Mouse (Mus musculus): ENCODE results near the gene Trim17. TPM values are rescaled to one million over a fixed set of nuclear protein-coding genes. Genes with fewer than 3 reads are reported as not detected.
A peak's percentile ranks its signal among the peaks of the same experiment; 100 is the strongest.

The Trim17 gene
- total and polyA plus RNA-seq, 3 experiments, result 0.11 to 0.12 TPM; not detected in 1

DNA sequence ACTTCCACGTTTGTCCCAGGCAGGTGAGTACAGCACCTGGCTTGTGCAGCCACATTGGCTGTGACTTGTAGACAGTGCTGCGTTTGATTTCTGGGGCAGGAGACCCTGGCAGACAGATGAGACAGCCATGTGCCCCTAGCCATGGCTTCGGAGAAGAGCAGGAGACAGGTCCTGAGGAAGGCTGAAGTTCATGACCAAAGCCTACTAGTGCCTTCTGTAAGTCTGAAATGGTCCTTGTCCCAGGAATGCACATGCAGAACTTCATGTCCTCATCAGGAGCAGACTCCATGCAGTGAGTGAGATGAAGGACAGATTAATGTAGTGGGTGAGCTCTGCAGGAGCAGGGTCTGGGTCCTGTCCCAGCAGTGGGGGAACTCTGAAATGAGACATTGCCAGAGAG, 37.4 kb downstream of the Trim17 start:
- DNase-seq (ENCODE audit: low spot score) (no peak), ATAC-seq (ENCODE audit: extremely low read depth, insufficient number of reproducible peaks, low FRiP score, poor library complexity, severe bottlenecking) (no peak)
- no peak for TF ChIP-seq CTCF (IDR thresholded peaks at IDR 0.05; ENCODE audit: low read depth, low read length)
- Histone ChIP-seq H3K4me1 (ENCODE audit: insufficient read depth, low read depth, low read length) (peaks cover 79% of the 10 kb centered on the region), H3K9me3 (replicated peaks) (no peaks in the 10 kb centered on the region), H3K27me3 (ENCODE audit: insufficient read depth, low read length) (peaks cover 19% of the 10 kb centered on the region), H3K4me3 (ENCODE audit: low read depth, low read length) (no peak overlapping the region), H3K36me3 (replicated peaks) (peaks cover 53% of the 10 kb centered on the region)

- peaks cover 75% of the 10 kb centered on the region for H3K4me1 ChIP-seq (ENCODE audit: insufficient read depth, low read depth, low read length)
- DNase-seq (ENCODE audit: low spot score) (no peak), ATAC-seq (ENCODE audit: extremely low read depth, insufficient number of reproducible peaks, low FRiP score, poor library complexity, severe bottlenecking) (peak; percentile 69)
- peaks cover 31% of the 10 kb centered on the region for H3K27me3 ChIP-seq (ENCODE audit: insufficient read depth, low read length)
- no peak overlapping the region for H3K4me3 ChIP-seq (ENCODE audit: low read depth, low read length)
- peaks cover 40% of the 10 kb centered on the region for H3K36me3 ChIP-seq (replicated peaks)
- no peaks in the 10 kb centered on the region for H3K9me3 ChIP-seq (replicated peaks)
- no peak for TF ChIP-seq TAL1 (conservative IDR thresholded peaks at IDR 0.05; ENCODE audit: low read depth, low read length)
- TF ChIP-seq CTCF (IDR thresholded peaks at IDR 0.05; ENCODE audit: low read depth, low read length), result no peak
- TF ChIP-seq GATA1 (IDR thresholded peaks at IDR 0.05; ENCODE audit: borderline replicate concordance, low read length), result no peak
- TF ChIP-seq GATA2 (IDR thresholded peaks at IDR 0.05; ENCODE audit: borderline replicate concordance, low read depth, low read length), result no peak
- no peak for TF ChIP-seq POLR2AphosphoS5 (IDR thresholded peaks at IDR 0.05; ENCODE audit: insufficient replicate concordance, low read depth, low read length)
These were observed 38.7 kb downstream of the Trim17 start for GRCm38 (mm10) chr11:58993091-58993670.

- Histone ChIP-seq H3K4me3 (ENCODE audit: low read depth, low read length) (peak overlapping the region; percentile 35; the same call in 1 of the 2 replicates), H3K36me3 (replicated peaks) (peaks cover 28% of the 10 kb centered on the region), H3K4me1 (ENCODE audit: insufficient read depth, low read depth, low read length) (peaks cover 81% of the 10 kb centered on the region), H3K27me3 (ENCODE audit: insufficient read depth, low read length) (peaks cover 41% of the 10 kb centered on the region), H3K9me3 (replicated peaks) (no peaks in the 10 kb centered on the region)
- ATAC-seq (ENCODE audit: extremely low read depth, insufficient number of reproducible peaks, low FRiP score, poor library complexity, severe bottlenecking), result no peak
- DNase-seq (ENCODE audit: low spot score), result no peak
- no peak for TF ChIP-seq TAL1 (conservative IDR thresholded peaks at IDR 0.05; ENCODE audit: low read depth, low read length)
- TF ChIP-seq CTCF (IDR thresholded peaks at IDR 0.05; ENCODE audit: low read depth, low read length), result no peak
- TF ChIP-seq GATA1 (IDR thresholded peaks at IDR 0.05; ENCODE audit: borderline replicate concordance, low read length), result no peak
- no peak for TF ChIP-seq POLR2AphosphoS5 (IDR thresholded peaks at IDR 0.05; ENCODE audit: insufficient replicate concordance, low read depth, low read length)
- TF ChIP-seq GATA2 (IDR thresholded peaks at IDR 0.05; ENCODE audit: borderline replicate concordance, low read depth, low read length), result no peak
These were observed 39.9 kb downstream of the Trim17 start for GRCm38 (mm10) chr11:58994337-58994826.

DNA sequence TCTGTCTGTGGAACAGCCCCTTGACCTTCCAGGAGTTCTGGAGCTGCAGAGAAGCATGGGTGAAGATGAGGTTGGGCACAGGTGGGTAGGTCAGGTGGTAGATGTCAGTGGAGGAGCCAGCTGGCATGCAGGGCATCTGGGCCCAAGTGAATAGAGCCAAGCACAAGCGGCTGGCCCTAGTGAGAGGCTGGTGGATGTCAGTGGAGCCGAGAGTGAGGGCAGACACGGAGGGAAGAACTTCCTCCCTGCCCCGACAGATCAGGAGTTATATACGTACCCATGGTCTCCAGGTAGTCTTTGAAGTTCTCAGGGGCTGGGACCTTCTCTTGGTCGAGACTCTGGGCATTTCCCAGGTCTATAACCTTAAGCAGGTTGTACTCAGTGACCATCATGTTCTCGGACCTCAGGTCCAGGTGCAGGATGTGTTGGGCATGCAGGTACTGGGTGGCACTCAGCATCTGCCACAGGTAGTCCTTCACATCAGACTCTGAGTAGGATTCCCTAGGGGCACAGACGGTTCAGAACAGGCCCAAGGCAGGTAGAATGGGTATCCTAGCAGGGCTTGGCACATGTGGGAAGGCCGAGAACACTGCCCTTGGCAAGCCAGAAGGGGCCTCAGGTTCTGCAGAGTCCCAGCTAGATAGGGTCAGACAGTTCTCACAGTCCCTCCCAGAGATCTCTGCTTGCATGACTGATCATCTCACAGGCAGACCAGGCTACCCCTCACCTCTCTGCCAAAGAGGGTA, 40.7 kb downstream of the Trim17 start:
- Histone ChIP-seq H3K4me1 (ENCODE audit: insufficient read depth, low read depth, low read length) (peaks cover 74% of the 10 kb centered on the region), H3K9me3 (replicated peaks) (no peaks in the 10 kb centered on the region), H3K27me3 (ENCODE audit: insufficient read depth, low read length) (peaks cover 49% of the 10 kb centered on the region), H3K36me3 (replicated peaks) (peaks cover 20% of the 10 kb centered on the region), H3K4me3 (ENCODE audit: low read depth, low read length) (no peak overlapping the region)
- TF ChIP-seq GATA1 (IDR thresholded peaks at IDR 0.05; ENCODE audit: borderline replicate concordance, low read length) (no peak), GATA2 (IDR thresholded peaks at IDR 0.05; ENCODE audit: borderline replicate concordance, low read depth, low read length) (no peak), POLR2AphosphoS5 (IDR thresholded peaks at IDR 0.05; ENCODE audit: insufficient replicate concordance, low read depth, low read length) (no peak), CTCF (IDR thresholded peaks at IDR 0.05; ENCODE audit: low read depth, low read length) (no peak), TAL1 (conservative IDR thresholded peaks at IDR 0.05; ENCODE audit: low read depth, low read length) (no peak)
- no peak for ATAC-seq (ENCODE audit: extremely low read depth, insufficient number of reproducible peaks, low FRiP score, poor library complexity, severe bottlenecking)
- no peak for DNase-seq (ENCODE audit: low spot score)

DNA sequence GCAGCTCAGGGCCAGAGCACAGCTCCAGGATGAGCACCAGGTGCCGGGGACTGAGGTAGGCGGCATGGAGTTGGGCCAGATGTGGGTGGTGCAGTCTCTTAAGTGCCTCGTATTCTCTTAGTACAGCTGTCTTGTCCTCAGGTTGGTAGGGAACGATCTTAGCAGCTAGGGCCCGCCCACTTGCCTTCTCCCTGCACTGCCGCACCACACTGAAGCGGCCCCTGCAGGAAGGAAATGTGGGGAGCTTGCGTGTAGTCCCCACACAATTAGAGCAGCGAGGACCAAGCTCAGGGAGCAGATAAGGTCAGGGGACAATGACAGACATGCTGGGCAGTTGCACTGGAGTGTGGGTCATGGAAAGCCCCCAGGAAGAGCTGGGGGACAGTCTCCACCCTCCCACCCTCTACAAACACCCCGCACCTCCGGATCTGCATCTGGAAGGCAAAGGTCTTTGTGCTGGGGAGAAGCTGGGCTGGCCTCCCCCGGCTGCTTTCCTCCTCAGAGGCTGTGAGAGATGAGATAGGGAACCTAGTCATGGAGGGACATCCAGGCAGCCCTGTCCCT, 41.4 kb downstream of the Trim17 start:
- TF ChIP-seq TAL1 (conservative IDR thresholded peaks at IDR 0.05; ENCODE audit: low read depth, low read length) (no peak), GATA2 (IDR thresholded peaks at IDR 0.05; ENCODE audit: borderline replicate concordance, low read depth, low read length) (no peak), POLR2AphosphoS5 (IDR thresholded peaks at IDR 0.05; ENCODE audit: insufficient replicate concordance, low read depth, low read length) (no peak), CTCF (IDR thresholded peaks at IDR 0.05; ENCODE audit: low read depth, low read length) (no peak), GATA1 (IDR thresholded peaks at IDR 0.05; ENCODE audit: borderline replicate concordance, low read length) (no peak)
- Histone ChIP-seq H3K4me3 (ENCODE audit: low read depth, low read length) (no peak overlapping the region), H3K4me1 (ENCODE audit: insufficient read depth, low read depth, low read length) (peaks cover 67% of the 10 kb centered on the region), H3K9me3 (replicated peaks) (no peaks in the 10 kb centered on the region), H3K36me3 (replicated peaks) (peaks cover 13% of the 10 kb centered on the region), H3K27me3 (ENCODE audit: insufficient read depth, low read length) (peaks cover 55% of the 10 kb centered on the region)
- ATAC-seq (ENCODE audit: extremely low read depth, insufficient number of reproducible peaks, low FRiP score, poor library complexity, severe bottlenecking) (no peak), DNase-seq (ENCODE audit: low spot score) (no peak)

DNA sequence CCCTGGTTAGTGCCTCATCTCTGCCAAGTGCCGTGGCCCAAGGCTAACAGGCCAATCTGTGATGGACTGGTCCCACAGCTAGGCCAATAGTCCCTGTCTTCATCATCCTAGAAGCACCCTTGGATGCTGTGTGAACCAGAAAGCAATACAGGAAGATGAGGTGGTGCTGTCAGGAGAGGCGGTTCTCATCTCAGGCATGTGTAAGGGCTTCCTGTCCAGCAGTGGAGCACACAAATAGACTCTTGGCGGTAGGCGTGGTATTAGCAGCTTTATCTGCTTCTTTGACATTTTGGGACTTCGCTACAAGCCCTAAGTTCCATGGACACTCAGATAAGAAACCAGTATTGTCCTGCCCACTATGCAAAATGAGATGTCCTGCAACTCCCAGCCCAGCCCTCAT, 43.1 kb downstream of the Trim17 start:
- ATAC-seq (ENCODE audit: extremely low read depth, insufficient number of reproducible peaks, low FRiP score, poor library complexity, severe bottlenecking) (no peak), DNase-seq (ENCODE audit: low spot score) (no peak)
- TF ChIP-seq CTCF (IDR thresholded peaks at IDR 0.05; ENCODE audit: low read depth, low read length) (no peak), GATA1 (IDR thresholded peaks at IDR 0.05; ENCODE audit: borderline replicate concordance, low read length) (no peak), POLR2AphosphoS5 (IDR thresholded peaks at IDR 0.05; ENCODE audit: insufficient replicate concordance, low read depth, low read length) (no peak), TAL1 (conservative IDR thresholded peaks at IDR 0.05; ENCODE audit: low read depth, low read length) (no peak), GATA2 (IDR thresholded peaks at IDR 0.05; ENCODE audit: borderline replicate concordance, low read depth, low read length) (no peak)
- H3K4me3 ChIP-seq (ENCODE audit: low read depth, low read length), result no peak overlapping the region
- no peaks in the 10 kb centered on the region for H3K9me3 ChIP-seq (replicated peaks)
- peaks cover 51% of the 10 kb centered on the region for H3K4me1 ChIP-seq (ENCODE audit: insufficient read depth, low read depth, low read length)
- H3K36me3 ChIP-seq (replicated peaks), result no peaks in the 10 kb centered on the region
- peaks cover 71% of the 10 kb centered on the region for H3K27me3 ChIP-seq (ENCODE audit: insufficient read depth, low read length)
